Mouse (Mus musculus) CH12.LX (cell line): ENCODE results near the gene Upf1. TPM values are rescaled to one million over a fixed set of nuclear protein-coding genes. Genes with fewer than 3 reads are reported as not detected.
A peak's percentile ranks its signal among the peaks of the same experiment; 100 is the strongest.

Source experiments
- DNase-seq: peaks from one replicate; pipeline ENCODE4 v3.0.0-alpha.2; 2013; ENCODE audit errors: extremely low read depth
- H3K27ac ChIP-seq: 2 replicates; pipeline ENCODE4 v1.5.1; 2012; ENCODE audit warnings: low read depth, mild to moderate bottlenecking, control low read depth, moderate library complexity; ENCODE audit not compliant: insufficient read depth
- H3K27me3 ChIP-seq: replicated peaks from 2 replicates; pipeline ENCODE3; 2012; ENCODE audit warnings: inconsistent platforms
- H3K36me3 ChIP-seq, 2 experiments: replicated peaks in 1 of 2; 2 replicates each; pipeline versions ENCODE3 to v1.6.1; 2012; ENCODE audit warnings: inconsistent platforms in 1 of 2, low read length in 1 of 2, mild to moderate bottlenecking in 1 of 2, mixed read lengths in 1 of 2, moderate library complexity in 1 of 2; ENCODE audit not compliant: control insufficient read depth in 1 of 2, insufficient read depth in 1 of 2
- H3K4me1 ChIP-seq, 2 experiments: 2 replicates each; pipeline ENCODE4 v1.6.1; 2012; ENCODE audit warnings: inconsistent platforms in 1 of 2, moderate library complexity in 1 of 2; ENCODE audit not compliant: insufficient read depth in 2 of 2, control insufficient read depth in 1 of 2
- H3K4me2 ChIP-seq: 2 replicates; pipeline ENCODE4 v1.6.1; 2012; ENCODE audit warnings: low read depth, mild to moderate bottlenecking, control low read depth; ENCODE audit not compliant: poor library complexity, insufficient read depth, severe bottlenecking
- H3K4me3 ChIP-seq, 3 experiments: fragments of 150-350 bp in 1 of 3; sonication (generic) in 1 of 3; replicated peaks in 1 of 3; 2 replicates each; pipeline versions ENCODE3 to v1.5.1; 2011 to 2012; ENCODE audit warnings: low read depth in 2 of 3, low read length in 2 of 3, mild to moderate bottlenecking in 2 of 3, moderate library complexity in 2 of 3, control low read depth in 1 of 3, improper control_type of control experiment in 1 of 3, inconsistent platforms in 1 of 3, mixed read lengths in 1 of 3; ENCODE audit not compliant: poor library complexity in 1 of 3
- H3K79me2 ChIP-seq: replicated peaks from 2 replicates; pipeline ENCODE4 v1.6.1; 2012; ENCODE audit warnings: mild to moderate bottlenecking, moderate library complexity; ENCODE audit not compliant: control insufficient read depth, poor library complexity, insufficient read depth, severe bottlenecking; ENCODE audit errors: extremely low read depth
- H3K9ac ChIP-seq: 2 replicates; pipeline ENCODE4 v1.6.1; 2012; ENCODE audit warnings: low read depth, mild to moderate bottlenecking, control low read depth, moderate library complexity; ENCODE audit not compliant: insufficient read depth
- H3K9me3 ChIP-seq: replicated peaks from 2 replicates; pipeline ENCODE3; 2012; ENCODE audit warnings: low read length, inconsistent platforms, mixed read lengths
- CTCF ChIP-seq, 2 experiments: IDR thresholded peaks in 1 of 2; conservative IDR thresholded peaks in 1 of 2; 2 replicates each; pipeline ENCODE4 v1.5.1; 2011 to 2012; ENCODE audit warnings: low read depth in 2 of 2, low read length in 2 of 2, improper control_type of control experiment in 1 of 2, inconsistent platforms in 1 of 2, mild to moderate bottlenecking in 1 of 2, moderate library complexity in 1 of 2
- E2F4 ChIP-seq: IDR thresholded peaks from 2 replicates; pipeline ENCODE4 v1.6.1; 2011; ENCODE audit warnings: low read depth, low read length, improper control_type of control experiment; ENCODE audit not compliant: insufficient replicate concordance
- EP300 ChIP-seq: IDR thresholded peaks from 2 replicates; pipeline ENCODE4 v1.6.1; 2011; ENCODE audit warnings: low read length, improper control_type of control experiment
- ETS1 ChIP-seq: conservative IDR thresholded peaks from 2 replicates; pipeline ENCODE4 v1.6.1; 2012; ENCODE audit warnings: low read depth, mild to moderate bottlenecking, inconsistent platforms, low read length, improper control_type of control experiment, moderate library complexity
- HCFC1 ChIP-seq: IDR thresholded peaks from 2 replicates; pipeline ENCODE4 v1.6.1; 2012; ENCODE audit warnings: low read depth, mild to moderate bottlenecking, inconsistent platforms, low read length, improper control_type of control experiment
- KAT2A ChIP-seq: IDR thresholded peaks from 2 replicates; pipeline ENCODE4 v1.6.1; 2012; ENCODE audit warnings: low read length, improper control_type of control experiment, inconsistent platforms; ENCODE audit not compliant: insufficient replicate concordance
- MAX ChIP-seq: IDR thresholded peaks from 2 replicates; pipeline ENCODE4 v1.6.1; 2011; ENCODE audit warnings: low read length, improper control_type of control experiment
- MAZ ChIP-seq: IDR thresholded peaks from 2 replicates; pipeline ENCODE4 v1.6.1; 2012; ENCODE audit warnings: low read depth, mild to moderate bottlenecking, inconsistent platforms, low read length, improper control_type of control experiment, moderate library complexity
- MEF2A ChIP-seq: IDR thresholded peaks from 2 replicates; pipeline ENCODE4 v1.6.1; 2014; ENCODE audit warnings: low read depth, mild to moderate bottlenecking, inconsistent platforms, low read length, improper control_type of control experiment, borderline replicate concordance
- POLR2A ChIP-seq: IDR thresholded peaks from 2 replicates; pipeline ENCODE4 v1.6.1; 2011; ENCODE audit warnings: low read depth, mild to moderate bottlenecking, improper control_type of control experiment, low read length
- RAD21 ChIP-seq: IDR thresholded peaks from 2 replicates; pipeline ENCODE4 v1.6.1; 2011; ENCODE audit warnings: low read depth, mild to moderate bottlenecking, low read length, improper control_type of control experiment, moderate library complexity
- RCOR1 ChIP-seq: conservative IDR thresholded peaks from 2 replicates; pipeline ENCODE4 v1.6.1; 2012; ENCODE audit warnings: low read depth, mild to moderate bottlenecking, inconsistent platforms, low read length, improper control_type of control experiment
- SIN3A ChIP-seq: IDR thresholded peaks from 2 replicates; pipeline ENCODE4 v1.6.1; 2012; ENCODE audit warnings: low read length, improper control_type of control experiment, inconsistent platforms
- SMC3 ChIP-seq: IDR thresholded peaks from 2 replicates; pipeline ENCODE4 v1.6.1; 2011; ENCODE audit warnings: low read depth, low read length, improper control_type of control experiment
- TBP ChIP-seq: conservative IDR thresholded peaks from 2 replicates; pipeline ENCODE4 v1.6.1; 2011; ENCODE audit warnings: low read depth, low read length, improper control_type of control experiment
- TCF12 ChIP-seq: IDR thresholded peaks from 2 replicates; pipeline ENCODE4 v1.6.1; 2014; ENCODE audit warnings: low read depth, mild to moderate bottlenecking, inconsistent platforms, low read length, improper control_type of control experiment
- ZKSCAN1 ChIP-seq: IDR thresholded peaks from 2 replicates; pipeline ENCODE4 v1.6.1; 2012; ENCODE audit warnings: low read depth, inconsistent platforms, low read length, improper control_type of control experiment, borderline replicate concordance
- ZMIZ1 ChIP-seq: IDR thresholded peaks from 2 replicates; pipeline ENCODE4 v1.6.1; 2012; ENCODE audit warnings: low read depth, mild to moderate bottlenecking, inconsistent platforms, low read length, improper control_type of control experiment
- dilution Hi-C: fragments of 300-500 bp; cut with MboI; formaldehyde crosslinking; loops from 2 replicates; pipeline ENCODE4 v1.14.3; 2020; ENCODE audit warnings: low sequenced_read_pairs; ENCODE audit not compliant: extremely low pct_unique_long_range_greater_than_20kb, extremely low pct_ligation_motif_present
- in situ Hi-C: fragments of 300-500 bp; cut with MboI; formaldehyde crosslinking; loops from 3 replicates; pipeline ENCODE4 v1.14.3; 2019; ENCODE audit warnings: low sequenced_read_pairs, low pct_ligation_motif_present, low pct_unique_long_range_greater_than_20kb, mixed read lengths
- polyA plus RNA-seq: library from polyadenylated mRNA; unstranded; fragments of >175 nt; gene quantifications from 2 replicates; pipeline ENCODE4 v1.2.1, GENCODE M21; 2012; ENCODE audit warnings: low read depth; ENCODE audit not compliant: insufficient read length
- total RNA-seq, 2 experiments: library from RNA; depleted of rRNA; stranded (reverse); fragments of 300-350 nt in 1 of 2; fragments of >200 nt in 1 of 2; gene quantifications; 2 replicates each; pipeline ENCODE4 v1.2.3; 2012 to 2014

Upf1 gene
- total and polyA plus RNA-seq, 3 experiments = 27.0 to 44.4 (median 39.6) TPM

DNA sequence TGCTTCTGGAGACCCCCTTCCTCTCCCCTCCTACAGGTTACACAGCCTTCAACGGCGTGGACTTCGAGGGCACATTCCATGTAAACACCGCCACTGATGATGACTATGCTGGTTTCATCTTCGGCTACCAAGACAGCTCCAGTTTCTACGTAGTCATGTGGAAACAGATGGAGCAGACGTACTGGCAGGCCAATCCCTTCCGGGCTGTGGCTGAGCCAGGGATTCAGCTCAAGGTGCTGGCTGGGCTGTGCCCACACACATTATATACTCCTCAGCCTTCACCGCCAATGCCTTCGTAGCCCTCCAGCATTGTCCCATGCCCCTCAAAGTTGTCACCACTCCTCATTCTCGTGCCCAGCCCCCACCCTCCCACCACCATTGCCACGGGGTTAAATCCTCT, 27.0 kb upstream of the Upf1 start:
- Histone ChIP-seq H3K4me2 (no peak overlapping the region), H3K36me3 (peaks cover 0 to 14% of the 10 kb centered on the region in 2 experiments), H3K9ac (no peak overlapping the region), H3K27ac (no peak overlapping the region), H3K9me3 (peaks cover 11% of the 10 kb centered on the region), H3K79me2 (no peaks in the 10 kb centered on the region), H3K27me3 (no peaks in the 10 kb centered on the region), H3K4me1 (peaks cover 0 to 3% of the 10 kb centered on the region in 2 experiments; a peak in 2 of 4 replicates), H3K4me3 (no peak overlapping the region)
- DNase-seq = no peak
- dilution Hi-C loops (no loop called here), in situ Hi-C loops (no loop called here)
- TF ChIP-seq ZMIZ1 (no peak), SIN3A (no peak), SMC3 (no peak), TBP (no peak), KAT2A (no peak), ETS1 (no peak), RCOR1 (no peak), ZKSCAN1 (no peak), HCFC1 (no peak), MAZ (no peak), MEF2A (no peak), TCF12 (no peak), POLR2A (no peak), EP300 (no peak), RAD21 (no peak), MAX (no peak), E2F4 (no peak), CTCF (conservative IDR thresholded peaks at IDR 0.05 in 1 of 2, IDR thresholded peaks at IDR 0.05 in 1 of 2; ENCODE audit: low read depth in 2 of 2, low read length in 2 of 2) (no peak)

DNA sequence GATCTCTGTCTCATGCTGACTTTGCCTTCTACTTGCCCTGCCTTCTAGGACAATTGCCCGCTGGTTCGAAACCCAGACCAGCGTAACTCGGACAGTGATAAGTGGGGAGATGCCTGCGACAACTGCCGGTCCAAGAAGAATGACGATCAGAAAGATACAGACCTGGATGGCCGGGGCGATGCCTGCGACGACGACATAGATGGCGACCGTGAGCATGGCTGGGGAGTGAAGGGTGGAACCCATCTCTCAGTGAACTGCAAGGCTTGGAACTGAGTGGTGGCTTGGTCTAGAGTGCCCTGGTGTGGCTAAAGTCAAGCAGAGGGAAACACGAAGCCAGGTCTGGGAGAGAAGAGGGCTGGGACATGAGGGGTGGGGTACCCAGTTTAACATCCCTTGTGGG, 24.0 kb upstream of the Upf1 start:
- no peak overlapping the region for H3K4me3 ChIP-seq
- no peaks in the 10 kb centered on the region for H3K79me2 ChIP-seq
- H3K4me1 ChIP-seq = peaks cover 3 to 11% of the 10 kb centered on the region in 2 experiments
- H3K9me3 ChIP-seq = peaks cover 22% of the 10 kb centered on the region
- DNase-seq = no peak
- no peak overlapping the region for H3K4me2 ChIP-seq
- H3K27me3 ChIP-seq = peaks cover 7% of the 10 kb centered on the region
- no peaks in the 10 kb centered on the region for H3K36me3 ChIP-seq
- dilution Hi-C loops = no loop called here
- H3K27ac ChIP-seq = no peak overlapping the region
- peak in 1 of 2 experiments; percentile 40; a peak in 2 of 4 replicates for TF ChIP-seq CTCF (conservative IDR thresholded peaks at IDR 0.05 in 1 of 2, IDR thresholded peaks at IDR 0.05 in 1 of 2; ENCODE audit: low read depth in 2 of 2, low read length in 2 of 2)
- TF ChIP-seq EP300 = no peak
- TF ChIP-seq, all 38 proteins: peak for 1
- in situ Hi-C loops = no loop called here
- H3K9ac ChIP-seq = no peak overlapping the region
